Mouse (Mus musculus) small intestine, adult 2 months (tissue): Measurements from ENCODE around the gene Olfr148. TPM values are rescaled to one million over a fixed set of nuclear protein-coding genes. Genes with fewer than 3 reads are reported as not detected.

Experiments
- H3K27ac ChIP-seq: fragments of 200-500 bp; 2 replicates; pipeline ENCODE4 v1.5.1; 2012; ENCODE audit warnings: low read depth, low read length, control low read depth, inconsistent platforms; ENCODE audit not compliant: insufficient read depth
- H3K27me3 ChIP-seq: fragments of 200-500 bp; 2 replicates; pipeline ENCODE4 v1.6.1; 2012; ENCODE audit warnings: mild to moderate bottlenecking, moderate library complexity, low read length, inconsistent platforms; ENCODE audit not compliant: control insufficient read depth, insufficient read depth
- H3K36me3 ChIP-seq: fragments of 200-500 bp; 2 replicates; pipeline ENCODE4 v1.6.1; 2012; ENCODE audit warnings: mild to moderate bottlenecking, low read length, control low read depth, inconsistent platforms; ENCODE audit not compliant: control insufficient read depth, insufficient read depth
- H3K4me1 ChIP-seq: fragments of 200-500 bp; 2 replicates; pipeline ENCODE4 v1.6.1; 2012; ENCODE audit warnings: low read length, inconsistent platforms, mixed read lengths; ENCODE audit not compliant: control insufficient read depth, insufficient read depth, insufficient read length
- H3K4me3 ChIP-seq: fragments of 200-500 bp; 2 replicates; pipeline ENCODE4 v1.5.1; 2012; ENCODE audit warnings: low read depth, mild to moderate bottlenecking, control low read depth, inconsistent platforms, low read length, moderate library complexity
- CTCF ChIP-seq: fragments of 200-500 bp; IDR thresholded peaks from 2 replicates; pipeline ENCODE4 v1.5.1; 2012; ENCODE audit warnings: low read depth, mild to moderate bottlenecking, control low read depth, inconsistent platforms, low read length, moderate library complexity, mixed read lengths; ENCODE audit not compliant: insufficient replicate concordance, insufficient read length; ENCODE audit errors: extremely low read depth
- POLR2A ChIP-seq: fragments of 200-500 bp; IDR thresholded peaks from 2 replicates; pipeline ENCODE4 v1.6.1; 2012; ENCODE audit warnings: low read depth, mild to moderate bottlenecking, control low read depth, inconsistent platforms, low read length, moderate library complexity
- WGBS: fragments of 180-500 bp; shearing (Covaris S2); methylation state at CpG from one replicate; pipeline ENCODE4 v1.1.7; 2018; 5-methylcytosine and 5-hydroxymethylcytosine counted together
- polyA plus RNA-seq: library from polyadenylated mRNA; depleted of rRNA; stranded (reverse); fragments of >200 nt; gene quantifications from 2 replicates; pipeline ENCODE4 v1.2.3, GENCODE M21; 2012; rRNA removed

Gene Olfr148
- polyA plus RNA-seq, 1 experiment: not detected

GRCm38 (mm10) chr9:39647382-39647781, 36.9 kb downstream of the Olfr148 start:
- WGBS: 83% methylated on average over 4 of the region's 4 CpGs
- Histone ChIP-seq H3K27me3 (no peaks in the 10 kb centered on the region), H3K4me1 (no peaks in the 10 kb centered on the region), H3K36me3 (no peaks in the 10 kb centered on the region), H3K4me3 (no peak overlapping the region), H3K27ac (no peak overlapping the region)
- TF ChIP-seq CTCF (no peak), POLR2A (no peak)

DNA sequence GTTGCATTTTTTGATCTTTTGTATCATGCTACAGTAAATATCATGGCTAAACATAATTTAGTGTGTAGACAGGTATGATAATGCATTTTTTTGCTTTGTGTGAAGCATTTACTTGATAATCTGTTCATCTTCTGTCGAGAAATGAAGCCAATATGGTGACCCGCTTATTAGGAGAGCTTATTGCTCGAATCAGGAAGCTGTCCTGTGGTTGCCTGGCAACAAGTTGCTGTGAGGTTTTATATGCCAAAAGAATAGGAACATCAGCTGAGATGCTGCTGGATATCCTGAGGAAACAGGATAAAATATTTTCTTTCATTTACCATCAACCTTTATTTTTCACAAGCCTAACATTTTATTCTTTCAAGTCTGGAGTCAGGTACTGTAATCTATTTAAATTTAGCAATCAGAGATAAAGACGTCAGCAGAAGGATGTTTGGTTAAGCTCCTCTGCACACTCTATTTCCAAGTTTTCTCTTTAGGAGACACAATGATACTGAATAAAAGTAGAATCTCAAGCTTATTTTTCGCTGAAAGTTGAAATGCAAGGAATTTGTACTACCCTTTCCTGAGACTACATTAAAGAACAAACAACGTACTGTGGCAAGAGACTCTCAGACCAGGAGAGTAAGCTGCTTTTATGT, 44.4 kb downstream of the Olfr148 start:
- Histone ChIP-seq H3K36me3 (no peaks in the 10 kb centered on the region), H3K27ac (no peak overlapping the region), H3K4me3 (no peak overlapping the region), H3K4me1 (no peaks in the 10 kb centered on the region), H3K27me3 (no peaks in the 10 kb centered on the region)
- WGBS: 52% methylated on average over 6 of the region's 6 CpGs
- TF ChIP-seq CTCF: no peak
- no peak for TF ChIP-seq POLR2A

Other genes with a start within 250 kb of the Olfr148 start
- not detected in 2 replicates for gene Olfr951, start 223.2 kb upstream of the Olfr148 start, polyA plus RNA-seq
- not detected in 2 replicates for gene Olfr952, start 183.5 kb upstream of the Olfr148 start, polyA plus RNA-seq
- not detected in 2 replicates for gene Olfr954, start 154.0 kb upstream of the Olfr148 start, polyA plus RNA-seq
- not detected in 2 replicates for gene Olfr955, start 138.7 kb upstream of the Olfr148 start, polyA plus RNA-seq
- not detected in 2 replicates for gene Olfr44, start 116.7 kb upstream of the Olfr148 start, polyA plus RNA-seq
- not detected in 2 replicates for gene Olfr957, start 94.8 kb upstream of the Olfr148 start, polyA plus RNA-seq
- not detected in 2 replicates for gene Olfr958, start 56.6 kb upstream of the Olfr148 start, polyA plus RNA-seq
- gene Olfr959, start 35.1 kb upstream of the Olfr148 start, polyA plus RNA-seq: not detected in 2 replicates
- 0.22 and 0.74 TPM in 2 replicates for gene AW551984, start 6.3 kb upstream of the Olfr148 start, polyA plus RNA-seq
- not detected in 2 replicates for gene Olfr960, start 10.7 kb downstream of the Olfr148 start, polyA plus RNA-seq
- gene Olfr961, start 34.4 kb downstream of the Olfr148 start, polyA plus RNA-seq: not detected in 2 replicates
- gene Olfr963, start 56.5 kb downstream of the Olfr148 start, polyA plus RNA-seq: not detected in 2 replicates
- not detected in 2 replicates for gene Olfr149, start 96.5 kb downstream of the Olfr148 start, polyA plus RNA-seq
- gene Olfr965, start 100.7 kb downstream of the Olfr148 start, polyA plus RNA-seq: not detected in 2 replicates
- not detected in 2 replicates for gene Olfr150, start 120.3 kb downstream of the Olfr148 start, polyA plus RNA-seq
- gene Olfr967, start 135.6 kb downstream of the Olfr148 start, polyA plus RNA-seq: not detected in 2 replicates
- not detected in 2 replicates for gene Olfr968, start 172.6 kb downstream of the Olfr148 start, polyA plus RNA-seq
- gene Olfr969, start 180.3 kb downstream of the Olfr148 start, polyA plus RNA-seq: not detected in 2 replicates
- not detected in 2 replicates for gene Olfr970, start 198.2 kb downstream of the Olfr148 start, polyA plus RNA-seq
- gene Olfr971, start 226.2 kb downstream of the Olfr148 start, polyA plus RNA-seq: not detected in 2 replicates